Mouse (Mus musculus) E14TG2a.4 (cell line): ENCODE results near the gene Ckm.

Source experiments
- H3K27me3 ChIP-seq: 2 replicates; pipeline ENCODE4 v1.6.1; 2014; ENCODE audit warnings: low read length, control low read depth; ENCODE audit not compliant: insufficient read depth
- H3K36me3 ChIP-seq: 2 replicates; pipeline ENCODE4 v1.6.1; 2014; ENCODE audit warnings: low read length, control low read depth; ENCODE audit not compliant: insufficient read depth
- H3K4me1 ChIP-seq: replicated peaks from 2 replicates; pipeline ENCODE4 v1.6.1; 2014; ENCODE audit warnings: low read depth, low read length, control low read depth
- H3K4me3 ChIP-seq: replicated peaks from 2 replicates; pipeline ENCODE4 v1.5.1; 2014; ENCODE audit warnings: mild to moderate bottlenecking, low read length
- H3K9me3 ChIP-seq: 2 replicates; pipeline ENCODE4 v1.6.1; 2014; ENCODE audit warnings: low read length, control low read depth
- CTCF ChIP-seq: conservative IDR thresholded peaks from 2 replicates; pipeline ENCODE4 v1.5.1; 2014; ENCODE audit warnings: low read length
- NANOG ChIP-seq: IDR thresholded peaks from 2 replicates; pipeline ENCODE4 v1.6.1; 2014; ENCODE audit warnings: borderline replicate concordance, low read length, mixed read lengths
- POU5F1 ChIP-seq: IDR thresholded peaks from 2 replicates; pipeline ENCODE4 v1.6.1; 2014; ENCODE audit warnings: low read length, borderline replicate concordance

Gene Ckm

GRCm38 (mm10) chr7:19455186-19455585 lies 50.6 kb downstream of the Ckm start:
- Histone ChIP-seq H3K27me3 (peaks cover 7% of the 10 kb centered on the region; the same call in 1 of the 2 replicates), H3K36me3 (peaks cover 22% of the 10 kb centered on the region), H3K9me3 (no peaks in the 10 kb centered on the region), H3K4me1 (peaks cover 62% of the 10 kb centered on the region), H3K4me3 (no peak overlapping the region)
- no peak for TF ChIP-seq NANOG
- no peak for TF ChIP-seq CTCF
- TF ChIP-seq POU5F1 = no peak

DNA sequence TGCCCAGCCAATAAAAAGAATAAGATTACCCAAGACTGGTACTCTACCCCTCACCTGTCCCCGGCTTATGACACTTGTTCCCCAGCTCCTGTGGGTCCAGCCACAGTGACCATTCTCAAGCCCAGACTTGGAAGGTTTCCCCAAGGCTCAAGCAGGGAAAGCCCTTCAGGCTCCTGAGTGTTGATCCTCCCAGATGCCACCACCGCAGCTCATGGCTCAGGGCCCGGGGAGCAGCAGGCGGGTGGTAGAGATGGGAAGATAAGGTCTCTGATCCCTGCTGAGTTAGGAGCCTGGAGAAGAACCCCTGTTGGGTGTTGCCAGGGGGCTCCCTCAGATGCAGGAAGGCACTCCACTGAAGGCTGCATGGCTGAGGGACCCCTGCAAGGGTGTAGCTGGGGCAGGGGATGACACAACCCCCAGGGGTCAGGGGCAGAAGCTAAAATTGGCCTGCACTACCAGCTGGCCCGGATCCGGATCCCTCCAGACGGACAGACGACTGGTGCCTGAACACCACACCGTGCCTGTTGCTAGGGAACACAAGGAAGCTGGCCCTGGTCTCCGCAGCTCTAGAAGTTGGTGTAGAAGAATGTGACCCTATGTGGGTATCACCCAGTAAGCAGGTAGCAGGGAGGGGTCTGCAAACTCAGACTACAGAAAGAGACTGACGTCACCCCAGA lies 51.4 kb downstream of the Ckm start:
- Histone ChIP-seq H3K4me1 (peaks cover 70% of the 10 kb centered on the region), H3K27me3 (peaks cover 7% of the 10 kb centered on the region; the same call in 1 of the 2 replicates), H3K9me3 (no peaks in the 10 kb centered on the region), H3K4me3 (no peak overlapping the region; the same call in 1 of the 2 replicates), H3K36me3 (peaks cover 22% of the 10 kb centered on the region)
- TF ChIP-seq NANOG = no peak
- no peak for TF ChIP-seq CTCF
- no peak for TF ChIP-seq POU5F1

- H3K4me3 ChIP-seq = peak overlapping the region; percentile 85; the same call in 1 of the 2 replicates
- H3K27me3 ChIP-seq = peaks cover 7% of the 10 kb centered on the region; the same call in 1 of the 2 replicates
- no peaks in the 10 kb centered on the region for H3K9me3 ChIP-seq
- H3K36me3 ChIP-seq = peaks cover 15% of the 10 kb centered on the region
- no peak for TF ChIP-seq CTCF
- no peak for TF ChIP-seq POU5F1
- no peak for TF ChIP-seq NANOG
- H3K4me1 ChIP-seq = peaks cover 72% of the 10 kb centered on the region
Measured at GRCm38 (mm10) chr7:19456628-19457027, 52.1 kb downstream of the Ckm start.

DNA sequence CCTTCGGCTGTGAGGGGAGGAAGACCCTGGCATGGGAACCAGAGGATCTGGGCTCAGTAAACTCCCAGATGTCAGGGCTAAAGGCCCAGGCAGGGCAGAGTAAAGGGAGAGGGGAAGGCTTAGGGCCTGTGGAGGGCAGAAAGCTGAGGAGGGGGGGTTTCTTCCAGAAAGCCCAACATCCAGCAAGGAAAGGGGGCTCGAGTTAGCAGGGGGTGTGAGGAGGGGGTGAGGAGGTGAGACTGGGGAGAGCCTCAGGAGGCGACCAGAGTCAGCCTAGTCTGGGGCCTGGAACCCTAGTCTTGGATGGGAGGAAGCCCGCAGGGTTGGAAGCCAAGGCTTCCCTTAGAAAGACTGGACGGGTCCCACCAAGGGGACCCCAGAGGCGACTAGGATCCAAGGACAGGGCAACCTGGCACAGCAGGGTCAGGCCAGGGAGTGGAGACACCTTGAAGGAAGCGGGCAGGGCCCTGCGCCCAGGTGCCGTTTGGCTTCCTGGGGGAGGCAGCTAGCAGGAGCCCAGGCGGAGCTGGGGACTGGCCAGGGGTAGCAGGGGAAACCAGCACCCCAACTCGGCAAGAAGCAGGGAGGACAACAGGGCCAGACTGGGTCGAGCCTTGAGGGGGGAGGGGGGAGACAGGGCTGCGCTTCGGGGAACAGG lies 53.0 kb downstream of the Ckm start:
- H3K27me3 ChIP-seq = peaks cover 7% of the 10 kb centered on the region; the same call in 1 of the 2 replicates
- peaks cover 75% of the 10 kb centered on the region for H3K4me1 ChIP-seq
- no peaks in the 10 kb centered on the region for H3K9me3 ChIP-seq
- peaks cover 11% of the 10 kb centered on the region for H3K36me3 ChIP-seq
- TF ChIP-seq POU5F1 = no peak
- no peak for TF ChIP-seq NANOG
- TF ChIP-seq CTCF = no peak
- H3K4me3 ChIP-seq = peak overlapping the region; percentile 85

DNA sequence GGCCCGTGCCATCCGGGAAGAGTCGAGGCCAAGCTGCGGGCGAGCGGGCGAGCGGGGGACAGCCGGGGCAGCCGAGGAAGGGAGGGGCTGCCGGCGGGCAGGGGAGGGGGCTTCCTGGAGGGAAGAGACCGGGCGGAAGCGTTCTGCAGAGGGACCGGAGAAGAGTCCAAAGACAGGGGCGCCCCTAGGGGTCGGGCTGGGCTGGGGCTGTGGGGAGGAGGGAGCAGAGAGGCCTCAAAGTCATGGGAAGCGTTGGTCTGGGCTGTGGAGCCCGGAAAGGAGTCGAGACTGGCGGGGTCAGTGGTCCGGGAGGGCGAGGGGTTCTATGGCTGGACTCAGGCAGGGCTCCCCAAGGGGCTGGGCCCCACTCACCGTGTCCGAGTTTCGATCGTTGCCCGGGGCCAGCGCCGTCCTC lies 53.5 kb downstream of the Ckm start:
- peaks cover 81% of the 10 kb centered on the region for H3K4me1 ChIP-seq
- peaks cover 11% of the 10 kb centered on the region for H3K36me3 ChIP-seq
- H3K9me3 ChIP-seq = no peaks in the 10 kb centered on the region
- no peak for TF ChIP-seq POU5F1
- TF ChIP-seq CTCF = peak; percentile 20; the same call in 1 of the 2 replicates
- H3K4me3 ChIP-seq = peak overlapping the region; percentile 85
- peaks cover 7% of the 10 kb centered on the region; the same call in 1 of the 2 replicates for H3K27me3 ChIP-seq

- Histone ChIP-seq H3K9me3 (no peaks in the 10 kb centered on the region), H3K4me1 (peaks cover 84% of the 10 kb centered on the region), H3K27me3 (peaks cover 7% of the 10 kb centered on the region; the same call in 1 of the 2 replicates), H3K4me3 (peak within 1 kb of the TSS; percentile 85), H3K36me3 (peaks cover 6% of the 10 kb centered on the region)
- no peak for TF ChIP-seq CTCF
- TF ChIP-seq POU5F1 = no peak
- no peak for TF ChIP-seq NANOG
Measured at GRCm38 (mm10) chr7:19458591-19459111, 54.1 kb downstream of the Ckm start, which contains the start of gene Mark4. Gene Mark4, minus strand, starts transcription at chr7:19458821.

DNA sequence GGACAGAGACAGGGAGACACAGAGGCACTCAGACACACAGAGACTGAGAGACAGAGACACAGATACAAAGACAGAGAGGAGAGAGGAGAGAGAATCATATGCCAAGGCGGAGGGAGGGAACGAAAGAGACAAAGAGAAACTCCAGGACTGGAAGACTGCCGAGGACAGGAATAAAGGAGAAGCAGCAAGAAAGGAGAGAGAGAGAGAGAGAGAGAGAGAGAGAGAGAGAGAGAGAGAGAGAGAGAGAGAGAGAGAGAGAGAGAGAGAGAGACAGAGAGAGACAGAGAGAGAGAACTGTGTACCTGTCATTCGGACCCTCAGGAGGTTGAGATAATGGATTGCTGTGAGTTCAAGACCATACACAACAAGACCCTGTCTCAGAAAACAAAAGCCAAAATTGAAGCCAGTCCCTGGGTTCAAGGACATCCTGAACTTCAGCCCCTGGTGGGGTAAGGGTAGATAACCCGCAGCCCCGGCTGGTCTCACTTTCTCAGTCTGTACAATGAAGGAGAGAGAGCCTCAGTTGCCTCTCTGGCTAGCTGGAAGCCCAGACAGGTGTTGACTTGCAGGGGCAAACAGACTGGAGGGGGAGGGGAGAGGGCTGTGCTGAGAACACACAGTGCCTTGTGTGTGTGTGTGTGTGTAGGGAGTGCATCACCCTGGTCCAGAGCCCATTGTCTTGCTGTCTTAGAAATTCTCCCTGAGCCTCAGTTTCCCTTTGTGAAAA lies 54.7 kb downstream of the Ckm start:
- peaks cover 7% of the 10 kb centered on the region; the same call in 1 of the 2 replicates for H3K27me3 ChIP-seq
- H3K4me3 ChIP-seq = peak overlapping the region; percentile 85
- no peak for TF ChIP-seq POU5F1
- TF ChIP-seq CTCF = no peak
- no peak for TF ChIP-seq NANOG
- no peaks in the 10 kb centered on the region for H3K9me3 ChIP-seq
- peaks cover 82% of the 10 kb centered on the region for H3K4me1 ChIP-seq
- H3K36me3 ChIP-seq = peaks cover 3% of the 10 kb centered on the region

DNA sequence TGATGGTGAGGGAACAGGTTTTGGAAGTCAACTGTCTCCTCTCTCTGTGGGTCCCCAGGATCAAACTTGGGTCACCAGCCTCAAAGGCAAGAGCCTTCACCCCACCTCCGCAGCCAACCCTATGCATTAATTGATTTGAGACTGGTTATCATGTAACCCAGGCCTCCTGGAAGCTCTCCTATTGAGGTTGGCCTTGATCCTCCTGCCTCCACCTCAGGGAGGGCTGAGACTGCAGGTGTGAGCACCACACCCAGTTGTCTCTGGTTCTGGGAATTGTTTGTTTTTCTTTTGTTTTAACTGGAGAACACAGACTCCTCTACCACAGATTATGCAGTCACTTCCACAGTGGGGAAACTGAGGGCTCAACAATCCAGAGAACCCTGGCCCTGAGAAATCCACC lies 55.9 kb downstream of the Ckm start:
- H3K36me3 ChIP-seq = peaks cover 3% of the 10 kb centered on the region
- no peak for TF ChIP-seq NANOG
- TF ChIP-seq POU5F1 = no peak
- TF ChIP-seq CTCF = no peak
- no peaks in the 10 kb centered on the region for H3K9me3 ChIP-seq
- peaks cover 17% of the 10 kb centered on the region for H3K27me3 ChIP-seq
- peak overlapping the region; percentile 23; the same call in 1 of the 2 replicates for H3K4me3 ChIP-seq
- peaks cover 84% of the 10 kb centered on the region for H3K4me1 ChIP-seq
